Mouse (Mus musculus) bone marrow, adult 2 months (tissue): ENCODE measurements around the gene Wdr12.

ENCODE experiments used
- CTCF ChIP-seq: fragments of 200-500 bp; IDR thresholded peaks from 2 replicates; pipeline ENCODE4 v1.5.1; 2011; ENCODE audit warnings: low read length, control low read depth; ENCODE audit not compliant: control insufficient read depth, insufficient read depth
- POLR2A ChIP-seq: fragments of 200-500 bp; IDR thresholded peaks from 2 replicates; pipeline ENCODE4 v1.6.1; 2011; ENCODE audit warnings: low read depth, mild to moderate bottlenecking, control low read depth, low read length, borderline replicate concordance; ENCODE audit not compliant: control insufficient read depth

DNA sequence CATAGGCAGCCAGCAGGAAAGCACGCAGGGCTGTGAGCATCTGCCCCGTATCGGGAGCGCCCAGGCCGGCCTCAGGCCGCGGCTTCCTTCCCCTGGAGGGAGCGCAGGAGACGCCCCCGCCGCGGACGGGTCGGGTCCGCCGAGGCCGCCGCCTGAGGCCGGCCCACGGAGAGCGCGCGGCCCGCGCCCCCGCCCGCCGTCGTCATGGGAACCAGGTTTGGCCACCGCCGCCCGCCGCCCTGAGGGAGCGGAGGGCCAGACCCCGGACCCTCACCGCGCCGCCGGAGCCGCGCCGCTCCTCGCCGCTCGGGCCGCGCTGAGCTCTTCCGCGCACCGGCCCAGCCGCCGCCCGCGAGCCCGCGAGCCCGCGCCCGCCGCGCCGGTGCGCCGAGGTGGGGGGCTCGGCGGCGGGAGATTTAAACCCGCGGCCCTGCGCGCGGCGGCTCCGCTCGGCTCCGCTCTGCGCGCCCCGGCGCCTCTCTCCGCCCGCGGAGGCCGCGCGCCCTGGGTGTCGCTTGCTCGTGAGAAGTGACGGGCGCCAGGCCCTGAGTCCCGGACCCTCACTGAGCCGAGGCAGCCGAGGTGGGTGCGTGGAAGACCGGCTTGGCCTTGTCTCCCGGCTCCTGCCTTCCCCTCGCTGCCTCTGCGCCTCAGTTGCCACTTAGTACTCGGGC, 55.5 kb downstream of the Wdr12 start, which contains the start of gene Ica1l:
- TF ChIP-seq POLR2A (no peak), CTCF (no peak)
